Mouse (Mus musculus) kidney, postnatal 36 days (tissue): ENCODE results near the gene Samm50.
A peak's percentile ranks its signal among the peaks of the same experiment; 100 is the strongest.

Experiments used
- DNase-seq, 2 experiments: peaks; one replicate each; pipeline ENCODE4 v3.0.0; 2021 to 2022; ENCODE audit warnings: mixed read lengths in 2 of 2

Samm50 gene

GRCm38 (mm10) chr15:84241520-84241919, 49.5 kb downstream of the Samm50 start:
- no peak for DNase-seq

DNA sequence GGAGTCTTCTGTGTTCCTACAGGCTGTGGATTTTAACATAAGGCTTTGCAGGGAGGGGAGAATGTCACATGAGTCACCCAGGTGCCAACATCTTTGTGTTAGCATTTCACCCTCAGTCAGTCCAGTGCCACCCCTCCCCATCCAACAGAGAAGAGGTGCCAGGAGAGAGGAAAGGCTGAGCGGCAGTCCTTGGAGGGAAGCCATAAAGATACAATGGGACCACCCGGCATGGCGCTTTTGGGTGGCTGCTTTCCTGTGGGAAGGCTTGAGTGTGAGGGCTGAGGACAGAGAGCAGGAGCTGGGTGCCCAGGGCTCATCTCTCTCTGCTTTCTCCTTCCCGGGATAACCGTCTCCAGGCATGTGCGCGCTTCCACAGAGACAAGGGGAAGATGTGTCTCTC, 53.1 kb downstream of the Samm50 start:
- DNase-seq = no peak

DNA sequence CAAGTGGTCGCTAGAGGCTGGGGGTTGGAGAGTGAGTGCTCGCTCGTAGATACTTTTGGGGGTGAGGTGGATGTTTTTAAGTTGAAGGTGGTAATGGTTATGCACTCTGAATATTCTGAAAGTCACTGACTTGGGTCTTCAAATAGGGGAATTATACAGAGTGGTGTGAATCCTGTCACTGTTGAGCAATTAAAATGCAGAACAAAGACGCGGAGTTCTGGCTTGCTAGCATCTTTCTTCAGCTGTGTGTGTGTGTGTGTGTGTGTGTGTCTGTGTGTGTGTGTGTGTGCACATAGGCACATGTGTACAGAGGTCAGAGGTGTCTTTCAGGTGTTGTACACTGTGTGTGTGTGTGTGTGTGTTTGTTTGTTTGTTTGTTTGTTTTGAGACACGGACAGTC, 54.2 kb downstream of the Samm50 start:
- DNase-seq = no peak

DNA sequence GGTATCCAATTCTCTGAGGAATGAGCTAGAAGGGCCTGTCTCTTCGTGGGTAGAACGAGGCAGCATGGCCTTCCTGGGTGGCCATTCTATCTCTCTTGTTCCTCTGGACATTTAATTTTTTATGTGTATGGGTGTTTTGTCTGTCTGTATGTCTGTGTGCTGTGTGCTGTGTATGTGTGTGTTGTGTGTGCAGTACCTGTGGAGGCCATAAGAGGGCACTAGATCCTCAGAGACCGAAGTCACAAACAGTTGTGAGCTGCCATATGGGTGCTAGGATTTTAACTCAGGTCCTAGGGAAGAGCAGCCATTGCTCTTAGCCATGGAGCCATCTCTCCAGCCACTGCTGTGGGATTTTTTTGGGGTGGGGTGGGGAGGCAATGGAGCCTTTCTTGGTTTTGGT, 55.3 kb downstream of the Samm50 start:
- DNase-seq = no peak

DNA sequence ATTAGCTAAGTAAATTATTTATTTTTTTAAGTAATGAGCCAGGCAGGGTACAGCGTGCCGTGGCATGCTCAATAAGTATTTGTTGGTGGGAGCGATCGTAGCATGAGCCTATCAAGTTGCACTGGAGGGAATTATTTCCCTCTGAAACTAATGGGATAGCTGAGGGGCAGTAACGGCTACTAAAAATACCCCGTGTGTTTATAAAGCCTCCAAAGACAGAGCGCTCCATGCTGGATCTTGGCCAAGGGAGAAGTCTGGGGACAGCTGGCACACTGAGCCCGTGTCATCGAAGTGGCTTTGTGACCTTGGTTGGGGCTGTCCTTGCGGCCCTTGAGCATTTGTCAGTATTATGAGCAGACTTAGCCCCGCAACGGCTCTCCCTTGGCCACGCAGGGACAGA, 59.2 kb downstream of the Samm50 start:
- DNase-seq = peak; percentile 27 to 40

DNA sequence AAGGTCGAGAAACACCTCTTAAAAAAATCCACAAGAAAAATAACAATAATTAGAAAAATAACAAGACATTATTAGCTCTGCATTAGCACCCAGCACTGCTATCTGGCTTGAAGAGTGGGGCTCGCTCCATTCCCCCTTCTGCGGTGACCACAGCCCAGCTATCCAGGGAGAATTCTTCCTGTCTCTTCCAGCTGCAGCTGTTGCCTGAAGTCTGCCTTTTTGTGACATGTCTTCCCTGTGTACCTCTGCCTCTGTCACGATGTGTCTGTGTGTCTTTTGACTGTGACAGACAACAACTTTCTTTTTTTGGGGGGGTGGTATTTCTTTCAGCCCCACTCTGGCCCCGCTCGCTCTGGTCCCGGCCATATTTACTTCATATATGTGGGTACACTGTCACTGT, 60.6 kb downstream of the Samm50 start:
- DNase-seq = no peak

GRCm38 (mm10) chr15:84253757-84254156, 61.7 kb downstream of the Samm50 start:
- no peak for DNase-seq

GRCm38 (mm10) chr15:84254387-84254786, 62.3 kb downstream of the Samm50 start:
- no peak for DNase-seq

GRCm38 (mm10) chr15:84256254-84256850, 64.3 kb downstream of the Samm50 start:
- no peak for DNase-seq

DNA sequence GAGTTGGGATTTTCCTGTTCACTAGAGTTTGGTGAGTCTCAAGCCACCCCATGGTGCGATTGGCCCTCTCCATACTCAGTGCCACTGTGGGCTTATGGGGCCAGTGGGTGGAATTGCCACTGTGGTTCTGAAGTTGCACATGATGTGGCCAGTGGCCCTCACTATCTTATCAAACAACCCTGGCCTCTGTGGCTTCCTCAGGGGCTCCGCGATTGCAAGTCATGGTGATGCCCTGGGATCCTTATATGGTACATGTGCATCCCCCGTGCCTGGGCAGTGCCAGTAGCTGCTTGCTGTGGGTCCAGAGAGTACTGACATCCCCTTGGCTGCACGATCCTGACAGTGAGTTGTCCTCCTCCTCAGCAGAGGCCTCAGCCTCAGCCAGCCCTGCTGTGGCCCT, 64.8 kb downstream of the Samm50 start:
- DNase-seq = no peak

DNA sequence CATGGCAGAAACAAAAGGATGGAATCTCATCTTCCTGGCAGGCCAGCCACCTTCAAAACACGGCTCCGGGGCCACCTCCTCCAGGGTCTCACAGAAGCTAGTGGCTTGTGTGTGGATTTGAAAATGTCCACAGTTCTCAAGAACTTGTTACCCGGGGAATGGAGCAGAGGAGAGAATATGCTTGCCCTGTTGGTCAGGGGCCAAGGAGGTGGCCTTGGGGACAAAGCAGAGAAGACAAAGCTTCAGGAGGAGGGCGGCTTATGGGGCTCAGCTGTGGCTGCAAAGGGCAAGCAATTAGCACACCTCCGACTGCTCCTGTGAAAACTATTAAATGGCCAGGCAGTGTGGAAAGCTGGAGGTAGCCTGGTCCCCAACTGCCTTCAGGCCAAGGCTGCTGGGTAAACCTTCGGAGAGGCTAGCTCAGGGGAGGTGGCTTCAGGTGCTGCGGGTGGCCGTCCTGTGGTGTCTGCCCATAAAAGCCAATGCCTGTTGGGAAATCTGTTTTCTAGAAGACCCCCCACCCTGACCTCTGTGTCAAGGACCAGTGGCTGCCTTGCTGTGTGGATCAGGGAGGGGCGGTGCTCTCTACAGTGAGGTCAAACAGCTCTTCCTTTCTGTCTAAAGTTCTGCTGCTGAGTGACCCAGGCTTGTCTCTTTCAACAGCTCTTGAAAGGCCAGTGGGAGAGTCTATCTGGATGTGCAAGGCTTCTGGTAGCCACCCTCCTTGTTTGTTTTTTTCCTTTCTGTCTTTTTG, 66.7 kb downstream of the Samm50 start:
- no peak for DNase-seq

GRCm38 (mm10) chr15:84260123-84260822, 68.2 kb downstream of the Samm50 start:
- DNase-seq = peak; percentile 71 to 87

- no peak for DNase-seq
These were observed 70.6 kb downstream of the Samm50 start for GRCm38 (mm10) chr15:84262630-84263029.

DNA sequence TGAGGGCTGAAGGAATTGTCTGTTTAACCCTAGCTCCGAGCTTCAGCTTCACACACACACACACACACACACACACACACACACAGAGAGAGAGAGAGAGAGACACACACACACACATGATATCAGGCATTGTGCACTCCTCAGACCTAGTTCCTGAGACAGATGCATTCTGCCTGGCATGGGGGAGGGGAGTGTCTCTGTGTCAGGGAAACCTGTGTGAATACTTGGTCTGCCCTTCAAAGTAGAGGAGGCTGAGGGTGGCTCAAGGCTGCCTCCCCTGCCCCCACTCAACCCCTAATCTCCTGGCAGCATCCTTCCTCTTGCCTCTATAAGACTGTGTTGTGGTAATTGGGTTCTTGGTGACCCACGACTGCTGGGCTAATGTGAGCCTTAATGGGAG, 71.5 kb downstream of the Samm50 start:
- no peak for DNase-seq

GRCm38 (mm10) chr15:84265141-84265540, 73.1 kb downstream of the Samm50 start:
- DNase-seq = no peak

DNA sequence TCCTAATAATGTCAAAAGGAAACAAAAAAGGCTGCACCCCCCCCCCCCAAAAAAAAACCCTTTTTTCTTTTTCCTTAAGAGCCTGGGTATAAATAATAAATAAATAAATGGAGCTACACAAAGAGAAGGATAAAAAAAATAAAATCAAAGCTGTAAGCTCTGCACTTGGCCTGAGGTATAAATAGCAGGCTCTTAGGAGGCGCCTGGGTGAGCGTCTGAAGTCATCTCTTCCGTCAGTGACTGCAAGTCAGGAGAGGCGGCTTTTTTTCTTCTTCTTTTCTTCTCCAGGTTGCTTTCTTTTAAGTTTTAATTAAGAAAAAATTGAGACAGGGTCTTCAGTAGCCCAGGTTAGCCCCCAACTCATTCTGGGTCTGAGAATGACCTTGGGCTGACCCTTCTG, 74.2 kb downstream of the Samm50 start:
- DNase-seq = no peak
